Mouse (Mus musculus): ENCODE measurements around the gene Il10ra.

DNA sequence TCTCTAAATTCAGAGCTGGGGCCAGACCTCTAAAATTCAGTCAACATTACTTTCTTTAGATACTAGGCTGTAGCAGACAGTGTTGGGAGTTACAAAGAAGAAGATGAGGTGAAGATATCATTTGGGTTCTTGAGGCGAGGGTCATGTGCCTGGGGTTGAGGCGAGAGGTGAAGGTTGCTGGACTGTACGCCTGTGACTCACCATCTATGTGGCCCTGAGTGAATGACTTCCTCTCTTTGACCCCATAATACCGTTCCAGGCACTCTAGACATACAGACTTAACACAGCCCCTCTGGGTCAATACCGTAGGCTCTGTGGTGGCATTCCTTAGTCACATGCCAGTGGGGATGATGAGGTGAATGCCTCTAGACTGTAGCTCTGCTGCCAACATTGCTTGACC lies 13.5 kb upstream of the Il10ra start:
- TF ChIP-seq TAL1 (IDR thresholded peaks at IDR 0.05; ENCODE audit: low read length) (no peak), GATA1 (IDR thresholded peaks at IDR 0.05; ENCODE audit: low read length) (no peak)
